Mouse (Mus musculus): ENCODE data around the gene Mcl1.

Mcl1 gene

GRCm38 (mm10) chr3:95695796-95696195, 37.2 kb downstream of the Mcl1 start:
- CTCF ChIA-PET, result interaction anchor here in 1 of 4 experiments (0.6 kb wide), 1 partner anchor 30 kb away, joined by 4 read pairs; no protein-coding TSS in a partner anchor
- POLR2A ChIA-PET, result interaction anchor here in 3 of 4 experiments (0.6 to 56.4 kb wide), 7 partner anchors 8 to 44 kb away, joined by 3 to 4457 read pairs (median 5); partner anchors contain the start of genes Adamtsl4 (in 1 of the 3), Ensa (in 1 of the 3) and Mcl1 (in 1 of the 3)

- POLR2A ChIA-PET, result interaction anchor here in 3 of 4 experiments (0.7 to 56.4 kb wide), 9 partner anchors 8 to 72 kb away, joined by 3 to 4457 read pairs (median 5); partner anchors contain the start of genes Ensa (in 2 of the 3), Adamtsl4 (in 1 of the 3) and Mcl1 (in 1 of the 3)
These were observed 37.8 kb downstream of the Mcl1 start for GRCm38 (mm10) chr3:95696360-95696759.

GRCm38 (mm10) chr3:95698286-95698685, 39.7 kb downstream of the Mcl1 start:
- CTCF ChIA-PET, result interaction anchor here in 1 of 4 experiments (0.7 kb wide), 1 partner anchor 21 kb away, joined by 3 read pairs; no protein-coding TSS in a partner anchor
- POLR2A ChIA-PET, result interaction anchor here (0.5 to 56.4 kb wide), 9 partner anchors 9 to 264 kb away, joined by 3 to 4457 read pairs (median 39); partner anchors contain the start of genes Adamtsl4 (in 2 of the 4), Arnt (in 1 of the 4), Ecm1 (in 1 of the 4) and Ensa (in 1 of the 4)

More at GRCm38 (mm10) chr3:95696360-95696759, 37.8 kb downstream of the Mcl1 start:
- CTCF ChIA-PET, result no interaction called here

- POLR2A ChIA-PET, result interaction anchor here in 3 of 4 experiments (1.0 to 56.4 kb wide), 14 partner anchors 10 to 112 kb away, joined by 3 to 4457 read pairs (median 20); partner anchors contain the start of genes Adamtsl4 (in 2 of the 3), Ensa (in 1 of the 3), Golph3l (in 1 of the 3) and Mcl1 (in 1 of the 3)
- CTCF ChIA-PET, result interaction anchor here in 3 of 4 experiments (0.6 to 3.4 kb wide), 3 partner anchors 23 to 332 kb away, joined by 3 to 25 read pairs (median 7); no protein-coding TSS in a partner anchor
These were observed 41.7 kb downstream of the Mcl1 start for GRCm38 (mm10) chr3:95700233-95700681.

- POLR2A ChIA-PET, result interaction anchor here (0.6 to 56.4 kb wide), 32 partner anchors 9 to 783 kb away, joined by 3 to 4457 read pairs (median 6); partner anchors contain the start of genes Ensa (in 3 of the 4), Adamtsl4 (in 2 of the 4), Gabpb2 (in 1 of the 4) and Golph3l (in 1 of the 4)
- CTCF ChIA-PET, result interaction anchor here in 3 of 4 experiments (0.6 to 3.4 kb wide), 5 partner anchors 11 to 331 kb away, joined by 3 to 25 read pairs (median 3); no protein-coding TSS in a partner anchor
These were observed 42.5 kb downstream of the Mcl1 start for GRCm38 (mm10) chr3:95701085-95701484.

- POLR2A ChIA-PET, result interaction anchor here (0.5 to 56.4 kb wide), 71 partner anchors 9 to 784 kb away, joined by 3 to 4457 read pairs (median 4); partner anchors contain the start of genes Adamtsl4 (in 3 of the 4), Ensa (in 3 of the 4), Golph3l (in 2 of the 4) and Arnt (in 1 of the 4)
- CTCF ChIA-PET, result interaction anchor here in 3 of 4 experiments (0.6 to 3.4 kb wide), 13 partner anchors 12 to 70 kb away, joined by 3 to 25 read pairs (median 3); partner anchors contain the start of gene Adamtsl4 (in 1 of the 3)
These were observed 43.4 kb downstream of the Mcl1 start for GRCm38 (mm10) chr3:95701877-95702540.

- POLR2A ChIA-PET, result interaction anchor here (0.6 to 56.4 kb wide), 26 partner anchors 10 to 528 kb away, joined by 3 to 4457 read pairs (median 6); partner anchors contain the start of genes Ensa (in 3 of the 4), Adamtsl4 (in 2 of the 4), Gabpb2 (in 1 of the 4) and Mcl1 (in 1 of the 4)
- CTCF ChIA-PET, result interaction anchor here in 2 of 4 experiments (1.6 to 3.4 kb wide), 3 partner anchors 21 to 27 kb away, joined by 8 to 25 read pairs (median 9); no protein-coding TSS in a partner anchor
These were observed 44.7 kb downstream of the Mcl1 start for GRCm38 (mm10) chr3:95703276-95703675.

- CTCF ChIA-PET, result interaction anchor here in 3 of 4 experiments (0.7 to 1.4 kb wide), 3 partner anchors 22 to 28 kb away, joined by 4 to 5 read pairs (median 4); no protein-coding TSS in a partner anchor
- POLR2A ChIA-PET, result interaction anchor here in 2 of 4 experiments (0.5 to 56.4 kb wide), 10 partner anchors 9 to 651 kb away, joined by 3 to 4457 read pairs (median 5); partner anchors contain the start of genes Ensa (in 2 of the 2), Adamtsl4 (in 1 of the 2) and Mcl1 (in 1 of the 2)
These were observed 46.0 kb downstream of the Mcl1 start for GRCm38 (mm10) chr3:95704612-95705011.

GRCm38 (mm10) chr3:95706273-95706672, 47.7 kb downstream of the Mcl1 start:
- CTCF ChIA-PET, result interaction anchor here in 2 of 4 experiments (0.6 kb wide), 2 partner anchors 15 to 38 kb away, joined by 4 to 9 read pairs; no protein-coding TSS in a partner anchor
- POLR2A ChIA-PET, result interaction anchor here in 1 of 4 experiments (1.0 kb wide), 1 partner anchor 14 kb away, joined by 3 read pairs; no protein-coding TSS in a partner anchor

- CTCF ChIA-PET, result interaction anchor here in 1 of 4 experiments (0.5 kb wide), 1 partner anchor 50 kb away, joined by 3 read pairs; no protein-coding TSS in a partner anchor
- POLR2A ChIA-PET, result no interaction called here
These were observed 48.9 kb downstream of the Mcl1 start for GRCm38 (mm10) chr3:95707497-95707896.

- POLR2A ChIA-PET, result interaction anchor here in 3 of 4 experiments (0.6 to 1.7 kb wide), 4 partner anchors 8 to 131 kb away, joined by 3 to 4 read pairs (median 4); no protein-coding TSS in a partner anchor
- CTCF ChIA-PET, result interaction anchor here in 1 of 4 experiments (0.9 kb wide), 1 partner anchor 26 kb away, joined by 4 read pairs; no protein-coding TSS in a partner anchor
These were observed 50.5 kb downstream of the Mcl1 start for GRCm38 (mm10) chr3:95709044-95709443.

- ChIA-PET CTCF (interaction anchor here in 1 of 4 experiments (0.9 kb wide), 1 partner anchor 25 kb away, joined by 4 read pairs; no protein-coding TSS in a partner anchor), POLR2A (interaction anchor here in 3 of 4 experiments (0.6 to 1.7 kb wide), 6 partner anchors 9 to 209 kb away, joined by 3 to 6 read pairs (median 4); no protein-coding TSS in a partner anchor)
These were observed 51.4 kb downstream of the Mcl1 start for GRCm38 (mm10) chr3:95709967-95710366.

Measured in embryonic stem cell, embryonic (primary cell).